Mouse (Mus musculus) testis, postnatal 10 days (tissue): ENCODE data around the gene Tsacc.
"Not testable (repeated sequence)": the region's sequence is repeated elsewhere in the genome, so short reads cannot be mapped to it uniquely, and the experiment has no call there.

Experiments used
- DNase-seq: peaks from one replicate; pipeline ENCODE4 v3.0.0; 2021; ENCODE audit warnings: low spot score

Tsacc gene

DNA sequence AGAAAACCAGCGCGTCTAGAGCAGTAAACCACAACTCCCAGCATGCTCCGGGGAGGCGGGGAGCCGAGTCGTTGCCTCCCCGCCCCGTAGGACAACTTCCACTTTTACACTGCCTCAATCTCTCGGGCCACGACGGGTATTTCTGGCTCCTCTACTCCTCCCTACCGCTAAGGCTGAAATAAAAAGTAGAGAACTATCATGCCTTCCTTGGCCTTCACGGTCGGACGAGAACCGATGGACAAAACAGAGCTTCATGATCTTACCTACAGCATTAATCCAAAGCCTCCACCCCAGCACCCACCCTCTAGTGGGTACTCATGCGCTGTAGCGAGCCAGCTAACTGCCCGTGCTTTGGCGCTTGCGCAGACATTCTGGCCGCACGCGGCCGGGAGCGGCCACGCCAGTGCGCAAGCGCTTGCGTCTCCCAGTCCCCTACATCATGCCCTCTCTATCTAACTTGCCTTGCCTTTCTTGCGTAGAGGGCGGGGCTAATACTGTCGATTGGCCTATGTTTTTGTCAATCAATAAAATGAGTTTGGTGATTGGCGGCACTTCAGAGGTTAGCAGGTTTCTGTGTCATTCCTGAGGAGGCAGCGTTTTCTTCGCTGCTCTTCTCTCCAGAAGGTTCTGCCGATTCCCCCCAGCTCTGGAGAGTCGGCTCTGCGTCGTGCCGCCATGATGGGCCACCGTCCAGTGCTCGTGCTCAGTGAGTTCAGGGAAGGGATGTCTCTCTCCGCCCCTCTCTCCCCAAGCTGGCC lies at the start of gene Tsacc, which contains the start of gene Cct3:
Gene Tsacc (minus strand): TSS at position 439 of the 758 bp plus-strand sequence.
Gene Cct3 (plus strand): TSS at position 556 of the 758 bp plus-strand sequence.
- DNase-seq, result peak; percentile 94

DNA sequence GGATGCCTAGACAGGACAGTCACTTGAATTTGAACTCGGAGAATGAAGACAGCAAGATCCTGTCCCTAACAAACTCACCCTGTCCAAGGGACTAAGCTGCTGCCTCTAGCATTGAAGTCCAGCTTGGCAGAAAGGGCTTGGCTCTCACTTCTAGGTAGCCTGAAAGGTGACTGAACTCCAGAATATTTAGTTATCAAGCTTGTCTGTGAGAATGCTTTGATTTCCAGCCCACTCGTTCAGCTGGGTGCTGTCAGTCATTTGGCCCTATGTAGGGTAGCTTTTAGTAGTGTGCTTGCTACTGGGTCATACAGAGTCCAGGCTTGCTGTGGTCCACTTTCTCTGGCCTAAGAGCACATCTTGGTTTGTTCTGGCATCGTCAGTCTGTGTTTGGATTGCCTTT lies 42.2 kb upstream of the Tsacc start:
- DNase-seq, result no peak

DNA sequence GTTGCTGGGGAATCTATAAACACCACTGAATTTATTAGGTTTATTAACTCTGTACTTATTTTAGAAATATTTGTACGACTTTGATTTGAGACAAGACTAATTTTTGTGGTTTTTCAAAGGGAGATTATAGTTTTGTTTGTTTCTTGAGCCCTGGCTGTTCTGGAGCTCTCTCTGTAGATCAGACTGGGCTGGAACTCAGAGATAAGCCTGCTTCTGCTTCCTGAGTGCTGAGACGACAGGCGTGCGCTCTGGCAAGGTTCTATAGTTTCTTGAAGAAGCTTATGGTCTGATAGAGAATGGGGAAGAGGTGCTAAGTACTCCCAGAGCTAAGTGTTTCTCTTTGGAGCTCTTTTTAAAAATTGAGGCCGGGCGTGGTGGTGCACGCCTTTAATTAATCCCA lies 41.5 kb upstream of the Tsacc start:
- no peak for DNase-seq

DNA sequence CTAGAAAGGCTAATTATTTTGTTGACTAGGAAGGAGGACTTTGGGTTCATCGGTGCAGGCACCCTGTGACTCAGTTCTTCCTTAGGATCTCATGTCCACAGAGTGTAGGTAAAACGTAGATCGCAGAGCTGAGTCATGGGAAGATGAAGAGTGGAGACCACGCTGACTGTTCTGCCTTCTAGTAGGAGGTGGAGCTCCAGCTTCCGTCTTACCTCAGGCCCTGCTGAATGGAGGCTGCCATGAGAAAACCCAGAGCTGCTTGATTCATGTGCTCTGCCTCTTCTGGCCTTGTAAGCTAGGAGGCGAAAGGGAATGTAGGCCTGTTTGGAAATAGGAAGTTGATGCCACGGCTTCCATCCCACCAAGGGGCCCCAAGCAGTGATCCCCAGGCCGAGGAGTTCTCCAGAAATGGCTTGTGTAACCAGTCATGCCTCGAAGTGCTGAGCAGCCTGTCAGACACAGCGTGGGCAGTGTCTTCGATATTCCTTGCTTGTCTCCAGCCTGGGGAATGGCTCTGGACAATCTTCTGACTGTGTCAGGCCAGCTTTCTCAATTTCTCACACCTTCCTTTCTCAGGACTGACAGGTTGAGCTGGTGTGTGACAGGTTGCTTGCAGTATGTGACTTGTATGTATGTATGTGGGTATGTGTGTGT lies 40.7 kb upstream of the Tsacc start:
- no peak for DNase-seq

DNA sequence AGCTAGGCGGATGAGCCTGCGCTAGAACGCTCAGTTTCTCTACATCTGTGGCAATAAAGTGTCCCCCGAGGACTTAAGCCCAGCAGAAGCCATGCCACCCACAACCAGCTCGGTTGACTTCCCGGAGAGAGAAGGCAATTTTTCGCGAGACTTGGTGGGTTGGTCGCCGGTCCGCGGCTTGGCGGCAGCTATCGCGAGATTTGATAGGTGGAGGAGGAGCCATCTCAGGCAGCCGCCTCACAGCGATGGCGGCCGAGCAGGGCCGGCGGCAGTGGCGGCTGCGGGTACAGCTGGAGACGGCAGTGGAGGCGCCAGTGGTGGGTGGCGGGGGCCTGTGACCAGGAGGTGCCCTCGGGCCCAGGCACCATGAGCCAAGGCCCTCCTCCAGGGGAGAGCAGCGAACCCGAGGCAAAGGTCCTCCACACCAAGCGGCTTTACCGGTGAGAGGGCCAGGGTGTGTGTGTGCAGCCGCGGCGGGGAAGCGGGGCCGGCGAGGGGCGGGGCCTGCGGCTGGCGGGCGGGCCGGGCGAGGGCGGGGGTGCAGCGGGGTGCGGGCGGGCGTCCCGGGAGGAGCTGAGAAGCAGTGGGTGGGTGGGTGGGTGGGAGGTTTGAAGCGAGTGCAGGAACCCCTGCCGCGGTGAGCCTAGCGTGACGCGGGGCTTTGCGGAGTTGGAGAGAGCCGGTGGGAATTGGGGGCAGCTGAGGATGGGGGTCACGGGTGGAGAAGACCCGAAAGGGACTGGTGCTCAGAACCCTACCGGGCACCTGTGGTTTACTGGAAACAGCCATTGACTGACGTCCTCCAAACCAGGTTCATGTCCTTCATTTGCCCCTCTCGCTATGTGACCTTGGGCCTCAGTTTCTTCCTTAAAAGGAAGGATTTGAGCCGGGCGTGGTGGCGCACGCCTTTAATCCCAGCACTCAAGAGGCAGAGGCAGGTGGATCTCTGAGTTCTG lies 39.5 kb upstream of the Tsacc start, which contains the start of the genes Tmem79 and Smg5:
Gene Tmem79 (minus strand): TSS at position 91 of the 956 bp plus-strand sequence.
Gene Smg5 (plus strand): TSS at position 203 of the 956 bp plus-strand sequence.
- DNase-seq, result peak; percentile 96

DNA sequence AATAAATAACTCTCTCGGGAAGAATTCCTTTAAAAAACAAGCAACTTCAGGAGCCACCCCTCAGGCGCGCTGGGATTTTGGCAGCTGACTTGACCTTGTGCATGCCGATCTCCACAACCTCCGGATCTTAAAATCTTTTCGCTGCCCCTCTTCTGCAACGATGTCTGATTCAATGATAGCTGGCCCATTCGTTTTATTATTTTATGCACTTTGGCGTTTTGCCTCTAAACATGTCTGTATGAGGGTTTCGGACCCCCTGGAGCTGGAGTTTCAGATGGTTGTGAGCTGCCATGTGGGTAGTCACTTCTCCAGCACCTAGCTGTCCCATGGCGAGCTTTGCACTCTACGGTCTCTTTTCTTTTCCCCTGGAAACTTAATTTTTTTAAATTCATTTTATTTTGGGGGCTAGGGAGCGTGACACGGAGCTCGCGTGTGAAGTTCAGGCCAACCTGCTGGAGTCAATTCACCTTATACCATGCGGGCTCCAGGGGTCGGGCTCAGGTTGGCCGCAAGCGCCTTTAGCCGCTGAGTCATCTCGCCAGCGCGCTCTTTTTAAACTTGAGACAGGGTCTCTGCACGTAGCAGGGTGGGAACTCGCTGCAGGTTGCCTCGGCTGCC lies 38.7 kb upstream of the Tsacc start:
- DNase-seq, result no peak

DNA sequence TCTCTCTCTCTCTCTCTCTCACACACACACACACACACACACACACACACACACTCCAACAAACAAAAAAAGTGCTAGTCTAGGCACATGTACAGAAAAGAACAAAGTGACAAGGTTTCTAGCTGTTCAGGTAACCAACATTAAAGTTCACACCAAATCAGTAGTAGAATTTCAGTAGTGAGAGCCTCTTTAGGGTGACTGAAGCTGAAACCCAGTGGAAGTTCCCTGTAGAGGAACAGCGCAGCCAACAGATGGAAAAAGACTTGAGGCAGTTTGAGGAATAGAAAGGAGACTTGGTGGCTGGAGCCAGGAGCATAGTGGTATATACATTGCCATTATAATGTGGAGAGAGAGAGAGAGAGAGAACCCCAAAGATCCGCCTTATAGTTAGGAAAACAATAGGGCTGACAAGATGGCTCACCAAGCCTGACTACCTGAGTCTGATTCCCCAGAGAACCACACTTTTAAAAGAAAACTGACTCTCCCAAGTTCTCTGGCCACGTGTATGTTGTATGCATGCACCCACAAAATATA lies 38.2 kb upstream of the Tsacc start:
- DNase-seq, result no peak

DNA sequence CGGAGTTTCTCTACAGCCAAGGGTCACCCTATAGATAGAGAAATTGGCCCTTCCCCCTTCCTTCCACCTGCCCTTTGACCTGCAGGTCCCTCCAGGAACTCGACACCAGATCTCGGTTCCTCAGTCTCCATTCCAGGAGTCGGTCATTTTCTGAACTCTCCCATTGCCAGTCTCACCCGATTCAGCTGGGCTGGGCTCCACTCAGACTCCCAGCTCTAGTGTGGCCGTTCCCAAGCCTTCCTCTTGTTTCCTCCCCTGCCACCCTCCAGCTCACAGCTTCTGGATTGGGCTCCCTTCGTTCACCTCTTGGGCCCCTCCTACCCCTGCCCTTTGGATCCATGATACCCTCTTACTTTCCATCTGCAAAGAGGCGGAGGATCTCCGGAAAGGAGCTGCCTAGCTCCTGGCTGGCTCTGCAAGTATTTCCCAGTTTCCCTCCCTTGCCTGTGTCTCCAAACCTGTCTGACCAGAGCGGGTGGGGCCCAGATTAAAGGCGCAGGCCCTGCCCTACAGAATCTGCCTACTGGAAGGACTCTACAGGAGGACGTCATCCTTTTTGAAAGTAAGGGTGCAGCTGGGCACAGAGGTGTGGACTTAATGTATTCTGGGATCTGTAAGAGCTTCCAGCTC lies 37.3 kb upstream of the Tsacc start:
- no peak for DNase-seq

DNA sequence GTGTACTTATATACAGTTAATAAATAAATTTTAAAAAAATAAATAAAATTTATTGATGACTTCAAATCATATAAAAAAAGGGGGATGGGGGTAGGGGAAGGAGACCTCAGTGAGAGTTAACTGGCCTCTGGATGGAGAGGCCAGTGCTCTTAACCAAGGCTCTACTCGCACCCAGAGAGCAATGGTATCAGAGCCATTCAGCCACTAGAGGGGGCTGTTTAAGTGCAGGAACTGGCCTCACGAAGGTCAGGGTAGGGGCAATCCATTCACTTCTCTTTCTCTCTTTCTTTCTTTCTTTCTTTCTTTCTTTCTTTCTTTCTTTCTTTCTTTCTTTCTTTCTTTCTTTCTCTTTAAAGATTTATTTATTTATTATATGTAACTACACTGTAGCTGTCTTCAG lies 34.5 kb upstream of the Tsacc start:
- peak; percentile 63 for DNase-seq

DNA sequence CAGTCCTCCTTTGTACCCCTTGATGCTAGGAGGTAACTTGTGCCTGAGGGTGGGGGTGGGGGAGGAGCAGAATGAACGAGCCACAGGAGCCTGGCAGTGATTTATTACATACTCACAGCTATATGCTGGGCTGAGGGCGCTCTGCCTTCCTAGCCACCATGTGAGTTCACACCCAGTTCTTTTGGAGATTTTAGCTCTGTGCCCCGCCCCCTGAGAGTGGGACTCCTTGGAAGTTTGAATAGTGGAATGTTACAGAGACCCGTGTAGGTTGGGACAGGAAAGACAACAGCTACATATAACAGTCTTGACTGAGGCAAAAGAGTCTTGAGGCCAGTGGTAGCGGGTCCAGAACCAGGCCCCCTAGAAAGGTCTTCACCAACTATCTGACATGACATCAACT lies 32.2 kb upstream of the Tsacc start:
- DNase-seq, result no peak

DNA sequence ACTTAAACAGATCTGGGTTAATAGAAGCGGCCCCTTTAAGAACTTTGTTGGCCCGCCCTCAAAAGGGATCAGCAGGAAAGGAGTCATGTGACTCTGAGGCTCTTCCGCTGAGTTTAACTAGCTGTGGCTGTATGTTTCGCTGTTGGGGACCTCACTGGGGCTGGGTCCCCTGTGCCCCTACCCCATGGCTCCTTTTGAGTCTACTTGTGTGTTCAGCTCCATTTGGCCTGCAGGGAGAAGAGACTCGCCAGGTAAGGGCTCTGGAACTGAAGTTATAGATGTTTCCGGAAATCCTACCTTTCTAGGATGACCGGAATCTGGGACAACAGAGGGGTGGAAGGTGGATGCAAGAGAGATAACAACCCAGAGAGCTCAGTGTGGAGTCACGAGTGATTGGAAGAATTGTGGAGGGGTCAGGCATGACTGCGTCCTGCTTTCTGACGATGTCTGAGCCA lies 28.2 kb upstream of the Tsacc start, which contains the start of gene Glmp:
Gene Glmp (plus strand): TSS at position 73 of the 455 bp plus-strand sequence.
- peak; percentile 67 for DNase-seq

DNA sequence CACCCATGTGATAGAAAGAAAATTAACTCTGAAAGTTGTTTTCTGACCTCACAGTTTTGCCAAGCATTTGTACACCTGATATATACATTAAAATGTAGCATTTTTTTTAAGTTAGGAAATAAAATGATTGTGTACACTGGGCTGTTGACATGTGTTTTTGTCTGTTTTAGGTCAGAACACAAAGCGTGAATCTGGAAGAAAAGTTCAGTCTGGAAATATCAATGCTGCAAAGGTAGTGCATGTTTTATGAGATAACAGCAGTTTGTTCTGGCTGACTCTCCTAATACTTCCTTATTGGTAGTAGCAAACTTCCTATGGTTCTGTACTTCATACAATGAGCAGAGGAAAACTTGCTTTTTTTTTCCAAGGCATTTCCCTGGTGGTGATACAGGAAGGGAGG lies 2.4 kb upstream of the Tsacc start:
- DNase-seq, result no peak

DNA sequence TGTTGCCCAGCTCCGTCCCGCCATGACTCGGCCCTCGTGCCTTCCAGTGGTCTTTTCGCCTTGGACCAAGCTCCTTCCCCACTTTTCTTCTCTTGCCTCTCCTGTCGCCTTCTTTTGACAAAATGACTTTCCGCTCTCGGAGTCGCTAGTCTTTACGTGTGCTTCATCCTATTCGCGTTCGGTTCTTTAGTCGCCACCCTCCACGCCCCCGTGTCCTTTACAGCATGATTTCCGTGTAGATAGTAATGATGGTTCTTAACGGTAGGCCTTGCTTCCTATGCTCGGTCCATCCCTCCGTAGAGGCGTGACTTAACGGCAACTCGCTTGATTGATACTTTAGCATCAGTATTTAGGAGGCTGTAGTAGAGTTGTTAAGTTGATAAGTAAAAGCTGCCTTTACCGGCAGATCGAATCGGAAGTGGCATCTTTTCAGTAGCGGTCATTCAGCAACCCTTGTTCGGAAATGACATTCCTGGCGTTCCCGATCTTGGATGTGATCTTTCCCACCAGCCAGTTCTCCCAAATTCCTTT lies 587 bp upstream of the Tsacc start:
- no peak for DNase-seq

DNA sequence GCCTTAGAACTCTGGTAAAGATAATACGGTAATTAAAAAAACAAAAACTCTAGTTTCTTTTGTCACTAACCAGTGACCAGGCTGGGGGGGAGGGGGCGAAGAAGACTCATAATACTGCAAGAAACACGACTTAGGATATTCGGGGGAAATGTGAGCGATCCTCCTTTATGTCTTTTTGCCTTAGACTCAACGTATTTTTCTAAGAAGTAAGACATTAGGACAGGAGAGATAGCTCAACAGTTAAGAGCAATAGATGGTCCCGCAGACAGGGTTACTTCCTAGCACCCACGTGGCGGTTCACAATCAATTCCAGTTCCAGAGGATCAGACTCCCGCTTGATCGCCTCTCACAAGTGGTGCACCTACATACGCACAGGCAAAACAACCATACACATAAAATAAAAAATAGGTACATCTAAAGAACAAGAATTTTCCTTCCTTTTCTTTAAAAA lies 664 bp downstream of the Tsacc start:
- DNase-seq, result peak; percentile 56

DNA sequence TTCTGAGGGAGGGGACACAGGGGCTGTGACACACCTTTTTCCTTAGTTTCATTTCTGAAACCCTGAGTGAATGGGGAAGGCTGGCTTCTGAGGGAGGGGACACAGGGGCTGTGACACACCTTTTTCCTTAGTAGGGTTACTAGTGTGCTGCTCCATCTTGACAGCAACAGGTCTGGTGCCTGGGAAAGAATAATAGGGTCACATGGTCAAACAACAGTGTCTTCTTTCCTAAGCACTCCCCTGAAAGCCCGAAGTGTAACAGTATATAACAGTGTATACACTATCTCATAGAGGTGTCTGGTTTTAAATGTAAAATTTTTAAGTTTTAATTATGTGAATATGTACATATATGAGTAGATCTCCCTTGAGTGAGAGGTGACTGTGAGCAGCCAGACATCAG lies 1.5 kb downstream of the Tsacc start:
- not testable (repeated sequence) for DNase-seq

DNA sequence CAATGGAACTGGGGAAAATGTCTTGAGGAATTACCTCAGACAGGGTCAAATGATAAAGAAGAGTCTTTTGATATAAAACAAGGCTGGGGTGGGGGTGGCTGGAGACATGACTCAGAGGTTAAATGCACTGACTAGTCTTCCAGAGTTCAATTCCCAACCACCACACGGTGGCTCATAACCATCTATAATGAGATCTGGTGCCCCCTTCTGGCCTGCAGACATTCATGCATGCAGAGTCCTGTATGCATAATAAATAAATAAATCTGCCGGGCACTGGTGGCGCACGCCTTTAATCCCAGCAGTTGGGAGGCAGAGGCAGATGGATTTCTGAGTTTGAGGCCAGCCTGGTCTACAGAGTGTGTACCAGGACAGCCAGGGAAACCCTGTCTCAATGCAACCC lies 4.8 kb downstream of the Tsacc start:
- DNase-seq, result no peak

DNA sequence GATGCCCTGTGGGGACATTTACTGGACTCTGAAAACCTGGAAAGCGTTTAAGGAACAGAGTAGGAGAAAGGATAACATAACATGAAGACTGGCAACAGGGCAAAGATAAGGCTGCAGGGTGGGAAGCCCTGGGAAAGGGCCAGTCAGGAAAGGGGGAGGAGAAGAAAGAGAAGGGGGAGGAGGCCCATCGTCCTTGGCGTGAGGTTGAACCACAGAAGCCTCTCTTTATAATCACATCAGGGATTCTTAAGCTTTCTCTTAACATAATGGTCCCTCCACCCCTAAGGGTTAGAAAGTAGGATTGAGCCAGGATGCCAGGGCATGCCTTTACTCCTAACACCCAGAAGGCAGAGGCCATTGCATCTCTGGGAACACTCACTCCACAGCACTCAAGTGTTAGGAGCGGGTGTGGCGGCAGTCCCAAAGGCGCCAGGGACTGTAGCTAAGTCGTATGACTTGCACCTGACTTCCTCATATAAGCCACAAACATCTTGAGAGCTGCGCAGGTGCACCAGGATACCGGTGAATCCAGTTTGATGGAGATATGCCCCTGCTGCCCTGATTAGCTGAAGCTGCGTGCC lies 8.6 kb downstream of the Tsacc start:
- not testable (repeated sequence) for DNase-seq

DNA sequence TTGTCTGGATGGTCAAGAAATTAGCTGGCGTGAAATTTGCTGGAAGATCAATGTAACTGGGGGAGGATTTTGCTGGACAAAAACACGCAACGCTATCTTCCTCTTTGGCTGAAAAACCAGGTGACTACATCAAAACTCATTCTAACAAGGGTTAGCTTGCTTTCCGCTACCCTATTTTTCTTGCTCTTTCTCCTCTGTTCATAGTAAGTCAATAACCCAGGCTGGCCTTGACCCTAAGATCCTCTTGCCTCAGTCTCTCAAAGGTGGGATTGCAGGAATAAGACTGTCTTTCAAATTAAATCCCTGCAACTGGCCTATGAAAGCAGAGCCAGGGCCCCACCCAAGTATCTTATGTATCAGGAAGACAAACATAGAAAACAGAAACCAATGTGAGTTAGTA lies 9.7 kb downstream of the Tsacc start, which contains the start of gene Gm38392:
Gene Gm38392 (minus strand): TSS at position 101 of the 400 bp plus-strand sequence.
- DNase-seq, result no peak

DNA sequence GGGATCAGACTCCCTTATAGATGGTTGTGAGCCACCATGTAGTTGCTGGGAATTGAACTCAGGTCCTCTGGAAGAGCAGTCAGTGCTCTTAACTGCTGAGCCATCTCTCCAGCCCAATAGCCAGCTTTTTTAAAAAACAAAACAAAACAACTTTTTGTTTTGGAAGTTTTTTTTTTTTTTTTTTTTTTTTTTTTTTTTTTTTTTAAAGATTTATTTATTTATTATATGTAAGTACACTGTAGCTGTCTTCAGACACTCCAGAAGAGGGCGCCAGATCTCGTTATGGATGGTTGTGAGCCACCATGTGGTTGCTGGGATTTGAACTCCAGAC lies 11.3 kb downstream of the Tsacc start:
- DNase-seq, result not testable (repeated sequence)
